Mouse (Mus musculus): Measurements from ENCODE around the gene Rnpc3. TPM values are rescaled to one million over a fixed set of nuclear protein-coding genes. Genes with fewer than 3 reads are reported as not detected.
"Not testable (repeated sequence)": the region's sequence is repeated elsewhere in the genome, so short reads cannot be mapped to it uniquely, and the experiment has no call there.

The Rnpc3 gene
- polyA plus RNA-seq (2012; rRNA removed), result 9.5 and 11.9 TPM in 2 replicates

DNA sequence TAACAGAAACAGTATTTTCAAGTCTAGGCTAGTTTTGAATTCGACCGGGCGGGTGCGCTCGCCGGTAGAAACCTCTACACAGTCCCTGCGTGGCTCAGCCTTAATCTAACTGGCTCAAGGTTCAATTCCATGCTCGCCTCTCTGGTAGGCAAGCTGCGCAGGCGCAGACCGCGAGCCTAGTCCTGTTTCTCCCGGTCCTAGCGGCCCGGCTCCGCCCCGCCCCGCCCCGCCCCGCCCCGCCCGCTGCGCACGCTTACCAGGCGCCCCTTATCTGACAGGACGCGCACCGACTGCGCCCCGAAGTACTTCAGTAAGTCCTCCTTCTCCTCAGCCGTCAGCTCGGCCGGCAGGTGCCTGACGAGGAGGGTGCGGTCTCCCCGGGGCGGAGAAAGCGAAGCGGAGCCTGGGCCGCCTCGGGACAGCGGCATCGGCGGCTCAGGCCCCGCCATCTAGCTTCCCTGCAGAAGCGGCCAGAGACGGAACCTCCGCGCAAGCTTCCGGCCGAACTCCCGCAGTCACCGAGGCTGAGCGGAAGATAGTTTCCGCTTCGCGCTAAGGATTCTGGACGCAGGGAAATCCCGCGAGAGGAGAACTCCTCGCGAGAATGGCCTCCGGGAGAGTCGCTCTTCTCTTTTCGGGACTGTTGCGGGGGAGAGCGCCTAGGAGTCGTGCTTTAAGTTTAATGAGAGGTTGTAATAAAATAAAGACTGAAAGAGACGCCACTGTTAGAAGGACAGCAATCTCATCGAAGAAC is at the start of gene Rnpc3:
Gene Rnpc3, minus strand, starts transcription at position 544 of the 754 bp plus-strand sequence.
- DNase-seq (ENCODE audit: low read depth), result peak; percentile 79

DNA sequence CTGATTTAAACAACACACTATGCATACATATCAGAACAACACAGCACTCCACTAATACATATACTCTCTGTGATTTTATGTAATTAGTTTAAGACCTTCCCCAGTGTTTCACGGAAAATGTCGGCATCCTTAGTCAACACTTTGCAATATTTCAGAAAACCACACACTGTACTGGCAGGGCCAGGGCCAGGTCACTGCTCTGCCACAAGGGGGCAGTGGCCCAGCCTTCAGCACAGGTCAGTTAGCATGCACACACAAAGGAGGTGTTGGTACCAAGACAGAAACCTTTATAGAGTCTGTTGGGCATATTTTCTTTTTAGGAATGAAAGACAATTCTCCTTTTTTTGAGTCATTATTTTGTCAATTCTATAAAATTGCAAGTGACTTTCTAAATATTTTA is 27.0 kb upstream of the Rnpc3 start:
- no peak for DNase-seq (ENCODE audit: low read depth)

DNA sequence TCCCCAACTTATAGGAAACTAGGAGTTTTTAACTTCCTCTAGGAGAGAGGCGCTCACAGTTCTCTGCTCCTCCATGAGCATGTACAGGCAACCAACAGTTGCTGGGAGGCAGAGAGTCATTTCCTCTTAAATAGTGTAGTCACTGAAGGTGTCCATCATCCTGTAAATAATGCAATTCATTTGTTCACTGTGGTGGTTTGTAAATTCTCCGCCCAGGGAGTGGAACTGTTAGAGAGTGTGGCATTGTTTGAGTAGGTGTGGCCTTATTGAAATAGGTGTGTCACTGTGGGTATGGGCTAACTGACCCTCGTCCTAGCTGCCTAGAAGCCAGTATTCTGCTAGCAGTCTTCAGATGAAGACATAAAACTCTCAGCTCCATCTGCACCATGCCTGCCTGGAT is 24.4 kb upstream of the Rnpc3 start:
- DNase-seq (ENCODE audit: low read depth), result no peak

DNA sequence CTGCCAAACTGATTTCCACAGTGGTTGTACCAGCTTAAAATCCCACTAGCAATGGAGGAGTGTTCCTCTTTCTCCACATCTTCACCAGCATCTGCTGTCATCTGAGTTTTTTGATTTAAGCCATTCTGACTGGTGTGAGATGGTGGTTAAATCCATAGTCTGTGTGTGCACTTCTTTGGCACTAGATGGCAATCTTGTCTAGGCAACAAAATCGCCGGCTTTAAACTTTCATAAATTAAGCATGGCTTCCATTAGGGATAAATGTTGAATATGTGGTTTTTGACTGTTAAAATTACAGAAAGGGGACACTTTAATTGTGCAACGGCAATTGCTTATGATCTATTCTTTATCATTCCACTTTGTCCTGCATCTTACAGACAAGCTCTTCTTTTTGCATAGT is 21.4 kb upstream of the Rnpc3 start:
- not testable (repeated sequence) for DNase-seq (ENCODE audit: low read depth)

DNA sequence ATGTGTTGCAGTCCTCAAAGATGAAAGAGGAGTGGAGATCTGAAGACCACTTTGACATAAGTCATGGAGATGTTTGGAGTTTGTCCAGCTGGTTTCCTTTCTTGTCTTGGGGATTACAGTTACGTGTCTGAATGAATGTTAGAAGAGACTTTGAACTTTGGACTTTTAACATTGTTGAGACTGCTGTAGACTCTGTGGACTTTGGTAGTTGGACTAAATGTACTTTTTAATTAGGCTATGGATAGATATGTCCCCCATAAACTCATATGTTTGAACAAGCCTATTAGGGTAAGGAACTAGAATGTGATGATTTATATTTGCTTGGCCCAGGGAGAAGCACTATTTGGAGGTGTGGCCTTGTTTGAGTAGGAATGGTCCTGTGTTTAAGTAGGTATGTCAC is 9.6 kb upstream of the Rnpc3 start:
- DNase-seq (ENCODE audit: low read depth), result no peak

DNA sequence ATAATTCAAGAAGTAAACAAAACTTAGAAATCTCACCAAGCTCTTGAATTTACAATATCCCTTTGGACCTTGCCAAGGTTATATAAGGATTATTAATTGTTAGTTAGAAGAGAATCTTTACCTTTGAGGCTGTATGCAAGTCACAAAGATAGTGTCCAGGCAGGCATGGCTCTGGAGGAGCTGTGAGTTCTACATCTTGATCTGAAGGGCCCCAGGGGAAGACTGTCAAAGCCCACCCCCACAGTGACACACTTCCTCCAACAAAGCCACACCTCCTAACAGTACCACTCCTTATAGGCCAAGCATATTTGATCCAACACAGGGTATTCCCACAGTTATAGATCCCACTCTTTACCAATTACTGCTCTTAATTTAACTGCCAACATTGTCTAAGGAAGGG is 4.3 kb upstream of the Rnpc3 start:
- DNase-seq (ENCODE audit: low read depth), result no peak

DNA sequence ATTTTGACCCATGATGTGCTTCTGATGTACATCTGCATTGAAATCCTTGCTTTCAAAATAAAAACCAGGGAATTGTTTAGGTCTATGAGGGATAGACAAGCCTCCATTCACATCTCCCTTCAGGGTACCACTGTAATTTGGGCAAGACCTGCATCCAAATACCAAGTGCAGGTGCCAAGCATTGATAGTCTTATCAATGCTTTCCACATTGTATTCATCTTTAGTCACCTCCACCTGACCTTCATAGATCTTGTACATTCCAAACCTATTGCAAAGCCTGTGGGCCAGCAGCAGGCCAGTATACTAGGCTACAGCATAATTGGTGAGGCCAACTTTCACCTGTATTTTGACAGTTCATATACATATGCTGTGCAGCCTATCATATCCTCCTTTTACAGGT is 1.7 kb upstream of the Rnpc3 start:
- no peak for DNase-seq (ENCODE audit: low read depth)

DNA sequence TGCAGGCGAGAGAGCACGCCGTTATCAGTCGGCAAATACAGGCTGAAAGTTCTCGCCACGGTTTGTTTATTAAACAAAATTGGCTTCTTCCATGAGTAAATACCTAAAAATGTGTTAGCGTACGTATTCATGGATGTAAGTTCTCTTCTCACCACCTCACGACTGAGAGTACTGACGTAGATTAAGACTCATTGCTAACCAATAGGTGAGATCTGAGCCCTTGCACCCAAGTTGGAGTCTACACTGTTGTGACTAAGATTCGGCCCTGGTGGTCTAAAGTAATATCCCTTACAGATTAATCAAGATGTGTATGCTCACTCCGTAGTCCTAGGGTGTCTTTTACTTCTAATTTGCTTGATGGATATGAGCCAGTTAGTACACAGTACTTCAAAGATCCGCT is 615 bp upstream of the Rnpc3 start:
- no peak for DNase-seq (ENCODE audit: low read depth)

DNA sequence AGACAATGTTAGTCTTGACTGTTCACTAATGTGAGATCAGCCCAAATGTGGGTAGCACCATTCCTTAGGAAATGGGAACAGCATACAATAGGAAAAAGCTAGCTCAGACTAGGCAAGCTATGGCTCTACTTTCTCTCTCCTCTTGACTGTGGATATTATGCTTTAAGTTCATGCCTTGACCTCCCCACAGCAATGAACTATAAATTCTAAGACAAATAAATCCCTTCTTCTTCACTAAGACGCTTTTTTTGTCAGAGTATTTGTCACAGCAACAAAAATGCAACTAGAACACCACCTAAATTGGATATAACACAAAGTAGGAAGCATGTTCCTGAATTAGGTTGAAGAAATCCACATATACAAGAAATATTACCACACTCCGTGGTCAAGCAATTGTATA is 23.4 kb downstream of the Rnpc3 start, which contains the start of gene Amy1:
Gene Amy1, minus strand, starts transcription at position 101 of the 400 bp plus-strand sequence.
- no peak for DNase-seq (ENCODE audit: low read depth)

DNA sequence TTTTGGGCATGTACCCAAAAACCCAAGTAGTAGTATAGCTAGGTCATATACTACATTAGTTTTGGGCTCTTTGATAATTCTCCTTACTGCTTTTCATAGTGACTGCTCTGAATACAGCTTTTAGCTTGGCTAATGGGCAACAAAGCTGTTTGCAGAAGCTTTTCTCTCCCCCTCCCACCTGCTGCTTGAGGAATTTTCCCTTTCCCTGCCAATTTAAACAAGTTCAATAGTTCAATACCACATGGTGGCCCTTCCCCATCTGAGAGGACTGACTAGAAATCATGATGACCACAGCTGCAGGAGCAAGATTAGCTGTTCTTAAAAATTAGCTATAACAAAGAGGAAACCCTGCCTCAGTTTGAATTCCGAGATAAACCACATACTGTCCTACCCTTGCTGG is 39.1 kb downstream of the Rnpc3 start:
- no peak for DNase-seq (ENCODE audit: low read depth)

DNA sequence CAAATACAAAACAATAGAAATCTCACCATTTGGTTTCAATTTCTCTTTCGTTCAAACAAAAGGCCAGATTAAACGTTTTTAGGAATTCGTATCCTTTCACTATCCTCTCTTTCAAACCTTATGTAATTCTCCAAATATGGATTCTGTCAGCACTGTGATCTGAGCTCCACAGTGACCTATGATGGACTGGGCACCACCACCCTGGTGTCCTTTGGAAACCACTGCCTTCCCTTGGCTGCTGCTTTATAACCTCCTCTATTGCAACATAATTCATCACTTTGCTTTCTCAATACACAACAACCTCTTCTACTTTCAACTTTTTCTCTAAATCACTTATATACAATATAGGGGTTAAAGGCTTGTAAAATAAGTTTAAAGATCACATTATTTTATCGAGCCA is 55.4 kb downstream of the Rnpc3 start:
- no peak for DNase-seq (ENCODE audit: low read depth)

DNA sequence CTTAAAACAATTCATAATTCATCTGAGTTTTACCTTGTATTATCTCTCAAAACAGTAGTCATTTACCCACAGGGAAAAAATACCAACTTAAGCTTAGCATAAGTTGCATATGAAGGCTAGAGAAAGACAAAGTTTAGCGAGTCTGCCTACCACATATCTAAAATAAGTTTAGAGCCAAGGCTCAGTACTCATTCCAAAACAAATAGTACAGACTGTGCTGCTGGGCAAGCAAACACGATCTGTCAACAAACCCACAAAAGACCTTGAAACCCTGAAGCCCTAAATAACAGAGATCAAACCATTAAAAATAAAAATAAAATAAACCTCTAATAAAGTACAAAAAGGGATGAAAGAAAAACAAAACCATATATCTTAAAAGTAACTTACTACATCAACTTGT is 55.8 kb downstream of the Rnpc3 start:
- DNase-seq (ENCODE audit: low read depth), result no peak

DNA sequence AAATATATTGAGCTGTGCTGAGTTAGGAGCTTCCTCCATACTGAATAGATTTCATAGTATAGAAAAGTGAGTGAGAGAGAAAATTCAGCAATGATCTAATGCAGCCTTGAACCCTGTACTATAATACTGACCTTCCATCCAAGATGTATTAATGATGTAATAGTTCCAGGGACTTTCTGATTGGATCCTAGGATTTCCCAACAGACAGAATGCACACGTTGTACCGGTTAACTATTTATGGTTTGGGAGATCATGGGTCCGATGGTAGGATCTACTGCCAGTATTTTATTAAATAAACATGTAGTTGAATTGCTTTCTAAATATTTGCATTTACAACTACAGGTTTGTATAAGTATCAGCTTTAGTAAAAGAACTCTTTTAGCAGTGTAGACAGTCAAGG is 57.8 kb downstream of the Rnpc3 start:
- DNase-seq (ENCODE audit: low read depth), result no peak

Other genes with a start within 250 kb of the Rnpc3 start
- gene Amy2a1, start 97.7 kb downstream of the Rnpc3 start, polyA plus RNA-seq (2012; rRNA removed), result not detected in 2 replicates
- gene Amy1, start 23.4 kb downstream of the Rnpc3 start, polyA plus RNA-seq (2012; rRNA removed), result 28.3 and 47.3 TPM in 2 replicates